Mouse (Mus musculus): ENCODE data around the gene Zfp574.
"Not testable (repeated sequence)": the region's sequence is repeated elsewhere in the genome, so short reads cannot be mapped to it uniquely, and the experiment has no call there.

Gene Zfp574

GRCm38 (mm10) chr7:25071979-25072715, at the start of gene Zfp574, which contains the start of gene Grik5:
Gene Zfp574 (plus strand): TSS chr7:25072567.
Gene Grik5 (minus strand): TSS chr7:25072346.
- peak; percentile 33 for DNase-seq

- peak; percentile 47 for DNase-seq
These were observed 46.4 kb upstream of the Zfp574 start for GRCm38 (mm10) chr7:25025855-25026439.

GRCm38 (mm10) chr7:25026452-25026851, 45.9 kb upstream of the Zfp574 start:
- DNase-seq, result no peak

- peak; percentile 86 for DNase-seq
These were observed 42.2 kb upstream of the Zfp574 start for GRCm38 (mm10) chr7:25030032-25030753.

- no peak for DNase-seq
These were observed 40.8 kb upstream of the Zfp574 start for GRCm38 (mm10) chr7:25031528-25031927.

GRCm38 (mm10) chr7:25034796-25035195, 37.6 kb upstream of the Zfp574 start:
- no peak for DNase-seq

GRCm38 (mm10) chr7:25035916-25036315, 36.5 kb upstream of the Zfp574 start:
- DNase-seq, result peak; percentile 73

GRCm38 (mm10) chr7:25041921-25042320, 30.4 kb upstream of the Zfp574 start:
- no peak for DNase-seq

GRCm38 (mm10) chr7:25044599-25044998, 27.8 kb upstream of the Zfp574 start:
- DNase-seq, result not testable (repeated sequence)

- no peak for DNase-seq
These were observed 25.0 kb upstream of the Zfp574 start for GRCm38 (mm10) chr7:25047363-25047762.

- DNase-seq, result no peak
These were observed 23.0 kb upstream of the Zfp574 start for GRCm38 (mm10) chr7:25049295-25049930.

GRCm38 (mm10) chr7:25052587-25052986, 19.8 kb upstream of the Zfp574 start:
- no peak for DNase-seq

- DNase-seq, result peak; percentile 25
These were observed 15.4 kb upstream of the Zfp574 start for GRCm38 (mm10) chr7:25056951-25057350.

- DNase-seq, result no peak
These were observed 14.5 kb upstream of the Zfp574 start for GRCm38 (mm10) chr7:25057888-25058287.

GRCm38 (mm10) chr7:25058394-25058793, 14.0 kb upstream of the Zfp574 start:
- DNase-seq, result no peak

GRCm38 (mm10) chr7:25058836-25059235, 13.5 kb upstream of the Zfp574 start:
- no peak for DNase-seq

GRCm38 (mm10) chr7:25063346-25063745, 9.0 kb upstream of the Zfp574 start:
- DNase-seq, result no peak

GRCm38 (mm10) chr7:25063900-25064299, 8.5 kb upstream of the Zfp574 start:
- DNase-seq, result no peak

- no peak for DNase-seq
These were observed 5.0 kb upstream of the Zfp574 start for GRCm38 (mm10) chr7:25067338-25067737.

GRCm38 (mm10) chr7:25067909-25068656, 4.3 kb upstream of the Zfp574 start:
- no peak for DNase-seq

- DNase-seq, result no peak
These were observed 3.6 kb upstream of the Zfp574 start for GRCm38 (mm10) chr7:25068724-25069123.

GRCm38 (mm10) chr7:25072716-25073390, 486 bp downstream of the Zfp574 start:
- peak; percentile 54 for DNase-seq

All from lung, postnatal 10 days (tissue).